Mouse (Mus musculus): ENCODE measurements around the gene Srcin1.

The Srcin1 gene

DNA sequence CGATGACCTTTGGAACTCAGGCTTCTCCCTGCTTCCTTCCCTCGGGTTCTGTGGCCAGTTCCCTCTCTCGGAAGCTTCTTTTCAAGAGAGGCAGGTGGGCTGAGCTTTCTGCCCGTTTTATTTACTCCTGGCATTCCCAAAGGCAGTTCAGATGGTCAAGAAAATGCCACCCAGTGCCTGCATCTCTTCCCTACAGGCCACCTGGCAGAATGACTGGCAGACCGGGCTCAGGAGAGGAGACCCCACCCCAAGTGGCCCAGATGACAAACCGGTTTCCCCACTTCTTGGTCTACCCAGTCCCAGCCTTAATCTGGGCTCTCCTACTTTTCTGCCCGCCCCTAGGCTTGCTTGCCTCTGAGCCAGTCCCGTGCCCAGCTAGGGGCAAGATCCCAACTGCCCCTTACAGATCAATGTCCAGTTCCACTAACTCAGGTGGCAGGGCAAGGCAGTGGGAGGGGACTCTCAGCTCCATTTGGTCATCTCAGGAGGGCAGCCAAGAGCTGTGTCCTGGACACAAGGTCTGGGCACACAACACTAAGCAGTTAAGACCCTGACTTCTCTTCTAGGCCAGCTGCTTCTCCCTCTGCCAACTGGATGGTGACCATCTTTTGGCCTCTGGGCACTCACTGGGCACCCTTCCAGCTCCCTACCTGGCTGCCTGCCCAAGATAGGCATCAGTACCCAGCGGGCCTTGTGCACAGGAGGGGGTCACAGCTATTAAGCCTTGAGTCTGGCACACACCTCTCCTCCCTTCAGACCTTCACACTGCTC lies at the start of gene Srcin1:
TSS of gene Srcin1 (minus strand) at position 51 of the 771 bp plus-strand sequence.
- DNase-seq = no peak

DNA sequence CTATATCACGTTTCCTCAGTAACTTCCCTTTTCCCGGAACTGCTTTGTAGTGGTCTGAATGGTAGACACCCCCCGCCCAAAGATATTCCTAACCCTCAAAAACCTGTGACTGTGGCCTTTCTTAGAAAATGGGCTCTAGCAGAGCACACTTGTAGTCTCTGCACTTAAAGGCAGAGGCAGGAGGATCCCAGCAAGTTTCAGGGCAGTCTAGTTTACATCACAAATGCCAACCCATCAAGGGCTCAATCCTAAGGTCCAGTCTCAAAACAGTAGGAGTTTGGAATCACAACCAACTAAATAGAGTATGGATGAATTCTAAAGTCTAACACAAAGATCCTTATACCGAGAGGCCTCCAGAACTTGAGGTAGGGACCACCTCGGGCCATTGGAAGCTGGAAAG lies 49.6 kb upstream of the Srcin1 start:
- no peak for DNase-seq

DNA sequence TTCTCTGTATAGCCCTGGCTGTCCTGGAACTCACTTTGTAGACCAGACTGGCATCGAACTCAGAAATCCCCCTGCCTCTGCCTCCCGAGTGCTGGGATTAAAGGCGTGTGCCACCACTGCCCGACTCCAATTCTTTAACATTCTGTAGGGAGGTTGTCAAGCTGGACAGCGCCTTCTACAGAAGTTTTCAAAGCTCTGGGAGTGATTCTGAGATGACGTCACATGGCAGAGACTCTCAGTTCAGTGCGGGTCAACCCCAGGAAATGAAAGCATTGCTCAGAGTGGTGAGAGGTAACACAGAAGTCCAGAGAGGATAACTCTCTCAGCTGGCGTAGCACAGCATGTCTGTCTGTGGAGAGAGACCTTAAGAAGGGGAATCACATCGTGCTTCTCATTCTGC lies 47.2 kb upstream of the Srcin1 start:
- no peak for DNase-seq

DNA sequence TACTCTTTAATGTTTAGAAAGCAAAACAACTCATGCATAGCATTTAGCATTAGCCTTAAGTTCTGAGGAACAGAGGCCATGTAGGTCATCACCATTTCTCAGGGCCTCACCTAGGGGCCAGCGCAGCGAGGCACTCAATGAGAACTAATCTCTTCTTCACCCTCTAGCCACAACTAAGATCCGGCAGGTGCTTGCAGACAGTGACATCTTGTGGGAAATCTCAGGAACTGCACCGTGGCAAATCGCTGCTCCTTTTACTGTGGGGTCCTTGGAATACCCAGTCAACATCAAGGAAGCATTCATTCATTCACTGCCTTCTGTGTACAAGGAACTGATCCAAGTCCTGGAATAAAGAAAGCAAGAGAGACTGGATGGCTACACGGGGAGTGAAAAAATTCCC lies 46.5 kb upstream of the Srcin1 start:
- DNase-seq = peak; percentile 50

DNA sequence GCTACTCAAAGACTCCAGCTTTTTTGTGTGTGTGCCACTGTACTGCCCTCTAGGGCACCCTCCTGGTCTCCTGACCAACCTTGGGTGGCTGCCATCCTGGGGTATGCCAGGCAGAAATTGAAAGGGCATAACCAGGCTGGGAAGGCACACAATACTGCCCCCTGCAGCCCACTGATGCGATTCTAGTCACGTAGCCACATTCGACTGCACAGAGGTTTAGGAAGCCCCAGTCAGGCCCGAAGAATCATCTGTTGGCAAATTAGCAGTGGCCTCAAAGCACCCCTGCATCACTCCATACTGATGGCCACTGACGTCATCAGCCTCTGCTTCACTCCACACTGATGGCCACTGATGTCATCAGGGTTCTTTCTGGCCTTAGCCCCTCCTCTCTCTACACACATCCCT lies 43.4 kb upstream of the Srcin1 start:
- no peak for DNase-seq

DNA sequence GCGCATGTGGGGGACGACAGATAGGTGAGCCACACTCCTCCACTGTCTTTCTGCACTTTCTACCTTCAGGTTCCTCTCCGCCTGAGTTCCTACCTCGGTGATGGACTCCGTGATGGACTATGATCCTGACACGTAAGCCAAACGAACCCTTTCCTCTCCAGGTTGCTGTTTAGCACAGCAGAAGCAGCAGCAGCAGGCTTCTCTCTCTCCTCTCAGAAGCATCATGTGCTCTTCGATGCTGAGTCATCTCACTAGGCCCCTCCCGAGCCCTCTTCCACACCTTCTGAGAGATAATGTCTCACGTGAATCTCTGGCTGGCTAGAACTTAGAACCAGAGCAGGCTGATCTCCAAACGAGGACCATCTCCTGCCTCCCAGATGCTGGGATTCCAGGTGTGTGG lies 42.4 kb upstream of the Srcin1 start:
- DNase-seq = peak; percentile 14

DNA sequence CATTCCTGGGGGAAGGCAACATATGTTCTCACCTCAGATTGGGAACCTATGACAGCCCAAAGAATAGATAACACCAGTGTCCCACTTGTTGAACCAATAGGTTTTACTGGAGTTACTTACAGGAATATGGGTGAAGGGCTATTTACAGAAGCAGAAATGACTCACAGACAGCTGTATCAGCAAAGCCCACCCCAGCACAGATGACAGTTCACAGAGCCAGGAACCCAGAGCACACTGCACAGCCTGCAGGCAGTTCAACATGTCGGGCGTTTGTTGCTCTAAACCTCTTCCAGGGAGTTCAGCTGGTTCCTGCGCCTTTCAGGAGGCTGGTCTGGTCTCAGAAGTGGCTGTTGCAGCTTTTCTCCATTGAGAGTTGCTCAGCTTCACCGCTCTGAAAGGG lies 39.3 kb upstream of the Srcin1 start:
- no peak for DNase-seq

DNA sequence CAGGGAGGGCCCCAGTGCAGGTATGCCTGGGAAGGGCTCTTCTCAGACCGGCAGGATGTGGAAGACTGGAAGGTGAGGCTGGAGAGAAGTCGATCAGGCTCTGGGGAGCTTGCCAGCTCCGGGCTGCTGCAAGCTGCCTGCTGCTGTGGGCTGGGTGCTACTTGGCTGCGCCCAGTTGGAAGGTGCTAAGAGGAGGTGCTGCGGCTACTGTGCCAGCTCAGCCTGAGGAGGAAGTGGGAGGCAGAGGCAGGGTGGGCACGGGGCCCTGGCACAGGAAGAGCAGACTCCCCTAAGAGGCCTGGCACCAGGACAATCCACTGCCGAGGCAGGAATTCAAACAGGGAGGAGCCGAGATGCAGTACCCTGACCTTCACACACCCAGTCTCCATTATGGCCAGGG lies 35.1 kb upstream of the Srcin1 start:
- no peak for DNase-seq

DNA sequence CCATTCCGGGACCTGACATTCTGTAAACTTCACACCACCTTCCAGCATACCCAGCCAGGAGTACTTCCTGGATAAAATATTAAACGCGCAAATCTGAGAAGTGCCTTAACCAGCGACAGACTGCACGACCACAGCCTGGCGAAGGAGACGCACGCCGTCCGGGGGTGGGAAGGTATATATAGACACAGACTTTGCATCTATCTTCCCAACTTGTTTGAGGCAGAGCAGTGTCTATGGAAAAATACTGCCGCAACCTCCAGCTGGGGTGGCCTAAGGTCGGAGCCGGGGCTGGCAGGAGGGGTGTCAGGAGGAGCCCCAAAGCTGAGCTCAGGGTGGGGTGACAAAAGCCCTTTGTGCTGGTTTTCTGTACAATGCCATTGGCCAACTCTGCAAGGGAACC lies 33.8 kb upstream of the Srcin1 start:
- DNase-seq = no peak

DNA sequence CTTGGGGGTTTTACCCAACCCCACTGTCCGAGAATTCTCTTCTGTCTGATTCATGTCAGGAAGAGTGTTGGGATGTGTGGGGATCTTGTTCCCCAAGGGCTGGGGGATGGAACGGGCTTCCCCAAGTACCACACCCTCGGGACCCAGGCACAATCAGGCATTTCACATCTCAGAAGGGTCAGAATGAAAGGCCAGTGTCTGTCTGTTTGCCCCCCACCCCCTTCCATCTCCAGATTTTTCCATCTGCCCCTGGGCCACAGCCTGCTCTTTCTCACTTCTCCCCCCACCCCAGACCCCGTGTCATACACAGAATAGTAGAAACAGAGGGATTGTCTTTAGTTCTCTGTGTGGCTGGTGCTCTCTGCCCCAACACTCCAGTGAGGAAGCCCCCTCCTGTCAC lies 32.9 kb upstream of the Srcin1 start:
- no peak for DNase-seq

DNA sequence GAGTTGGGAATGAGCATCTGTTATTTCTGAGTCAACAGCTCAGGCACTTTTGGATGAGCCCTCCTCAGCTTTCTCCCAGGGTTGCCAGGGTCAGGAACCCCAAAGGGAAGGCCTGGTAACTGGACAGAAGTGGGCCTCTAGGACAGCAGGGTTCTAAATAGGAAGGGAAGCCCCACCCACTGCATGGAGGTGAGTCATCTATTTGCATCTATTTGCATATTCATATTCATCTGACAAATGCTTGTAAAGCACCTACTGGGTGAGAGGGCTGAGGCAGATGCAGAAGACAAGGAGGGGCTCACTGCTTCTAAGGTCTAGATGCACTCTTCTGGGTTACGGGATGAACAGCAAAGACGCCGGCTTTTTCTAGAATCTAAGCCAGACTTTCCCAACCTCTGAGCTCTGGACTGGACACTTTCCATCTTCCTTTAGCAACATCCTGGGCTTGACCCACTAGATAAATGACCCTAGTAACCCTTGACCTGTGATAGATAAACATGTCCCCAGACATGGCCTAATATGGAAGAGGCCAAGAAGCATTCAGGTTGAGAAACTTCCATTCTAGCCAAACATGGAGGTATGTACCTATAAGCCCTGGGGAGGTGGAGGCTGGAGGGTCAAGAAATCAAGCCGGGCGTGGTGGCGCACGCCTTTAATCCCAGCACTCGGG lies 31.2 kb upstream of the Srcin1 start:
- no peak for DNase-seq

DNA sequence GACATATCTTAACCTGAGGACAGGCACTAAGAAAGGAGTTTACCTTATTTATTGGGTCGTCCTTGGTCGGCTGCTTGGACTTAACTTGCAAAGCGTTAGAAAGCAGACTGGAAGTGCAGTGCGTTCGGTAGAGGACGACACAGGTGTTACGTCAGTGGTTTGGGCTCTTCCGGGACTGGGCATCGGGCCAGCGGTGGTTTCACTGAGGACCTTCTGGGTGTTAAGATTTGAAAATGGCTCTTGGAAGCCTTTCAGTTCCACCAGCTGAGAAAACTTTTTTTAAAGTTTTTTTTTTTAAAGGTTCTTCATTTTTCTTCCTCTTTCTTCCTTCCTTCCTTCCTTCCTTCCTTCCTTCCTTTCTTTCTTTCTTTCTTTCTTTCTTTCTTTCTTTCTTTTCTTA lies 27.9 kb upstream of the Srcin1 start:
- DNase-seq = no peak

DNA sequence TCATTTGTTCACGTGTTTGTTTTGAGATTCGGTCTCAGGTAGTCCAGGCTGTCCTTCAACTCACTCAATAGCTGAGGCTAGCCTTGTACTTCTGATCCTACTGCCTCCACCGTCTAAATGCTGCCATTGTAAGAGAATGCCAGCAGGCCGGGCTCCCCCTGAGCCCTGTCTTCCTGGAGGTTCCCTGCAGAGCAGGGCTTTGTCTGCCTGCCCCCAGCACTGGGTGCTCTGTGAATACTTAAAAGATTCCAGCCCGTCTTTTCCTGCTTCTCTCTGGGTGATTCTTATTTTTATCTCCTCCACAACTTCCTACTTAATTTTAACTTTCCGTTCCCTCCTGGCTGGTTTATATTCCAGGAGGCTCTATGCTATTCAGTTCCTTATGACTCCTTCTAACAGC lies 26.2 kb upstream of the Srcin1 start:
- no peak for DNase-seq

DNA sequence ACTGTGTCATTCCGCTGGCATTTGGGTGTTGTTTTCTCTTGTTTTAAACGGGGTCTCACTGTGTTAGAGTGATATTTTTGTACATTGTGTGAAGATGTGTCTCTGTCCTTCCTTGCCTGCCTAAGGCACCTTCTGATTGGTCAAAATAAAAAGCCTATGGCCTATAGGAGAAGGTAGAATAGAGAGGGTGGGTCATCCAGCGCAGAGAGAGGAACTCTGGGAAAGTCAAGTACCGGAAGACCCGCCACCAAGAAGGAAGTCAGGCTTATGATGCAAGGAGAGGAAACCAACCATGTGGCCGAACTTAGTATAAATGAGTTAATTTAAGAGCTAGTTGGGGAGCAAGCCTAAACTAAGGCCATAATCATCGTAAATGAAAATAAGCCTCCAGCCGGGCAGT lies 23.1 kb upstream of the Srcin1 start:
- no peak for DNase-seq

DNA sequence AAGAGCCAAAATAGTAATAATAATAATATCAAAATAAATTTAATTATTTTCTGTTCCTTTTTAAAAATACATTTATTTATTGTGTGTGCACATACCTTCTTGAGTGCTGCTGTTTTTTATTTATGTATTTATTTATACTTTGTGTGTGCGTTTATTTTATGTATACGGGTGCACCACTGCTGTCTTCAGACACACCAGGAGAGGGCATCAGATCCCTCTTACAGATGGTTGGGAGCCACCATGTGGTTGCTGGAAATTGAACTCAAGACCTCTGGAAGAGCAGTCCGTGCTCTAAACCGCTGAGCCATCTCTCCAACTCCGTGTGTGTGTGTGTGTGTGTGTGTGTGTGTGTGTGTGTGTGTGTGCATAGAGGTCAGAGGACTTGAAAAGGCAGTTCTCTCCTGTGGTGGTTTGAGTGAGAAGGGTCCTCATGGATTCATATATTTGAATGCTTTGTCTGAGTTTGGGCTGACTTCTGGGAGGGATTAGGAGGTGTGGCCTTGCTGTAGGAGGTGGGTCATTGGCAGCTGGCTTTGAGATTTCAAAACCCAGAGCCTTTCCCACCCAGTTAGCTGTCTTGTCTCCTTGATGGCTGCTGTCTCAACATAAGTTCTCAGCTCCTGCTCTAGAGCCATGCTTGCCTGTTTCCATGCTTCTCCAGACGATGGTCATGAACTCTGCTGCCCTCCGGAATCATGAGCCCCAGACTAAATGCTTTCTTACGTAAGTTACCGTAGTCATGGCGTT lies 22.1 kb upstream of the Srcin1 start:
- no peak for DNase-seq

DNA sequence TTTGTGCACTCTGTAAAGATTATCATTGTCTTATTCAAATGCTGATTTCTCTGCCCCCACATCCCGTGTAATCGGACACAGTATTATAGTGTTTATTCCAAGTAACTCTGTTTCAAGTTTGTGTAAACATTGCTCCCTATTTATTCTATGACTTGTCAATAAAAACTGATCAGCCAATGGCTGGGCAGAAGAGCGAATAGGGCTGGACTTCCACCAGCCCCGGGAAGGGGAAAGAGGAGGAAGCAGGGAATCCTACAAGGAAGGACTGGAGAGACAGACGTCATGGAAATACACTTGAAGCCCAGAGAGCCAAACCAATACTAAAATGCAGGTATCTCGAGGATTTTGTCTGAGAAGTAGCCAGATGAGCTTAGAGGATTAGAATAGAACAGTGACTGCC lies 18.1 kb upstream of the Srcin1 start:
- DNase-seq = no peak

DNA sequence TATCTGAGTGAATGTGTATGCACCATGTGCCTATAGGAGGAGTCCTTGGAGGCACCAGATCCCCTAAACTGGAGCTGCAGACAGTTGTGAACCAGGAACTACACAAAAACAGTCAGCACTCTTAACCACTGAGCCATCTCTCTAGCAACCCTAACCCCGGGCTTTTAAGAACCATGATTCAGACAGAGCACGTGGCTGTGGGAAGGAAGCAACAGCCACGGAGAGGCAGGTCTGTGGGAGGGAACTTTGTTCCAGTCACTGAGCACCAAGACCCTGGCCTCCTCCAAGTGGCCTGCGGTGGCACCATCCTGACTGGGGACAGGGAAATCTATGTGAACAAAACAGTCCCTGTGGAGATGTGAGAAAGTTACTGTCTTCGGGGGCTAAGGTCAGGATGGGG lies 15.9 kb upstream of the Srcin1 start:
- DNase-seq = no peak

DNA sequence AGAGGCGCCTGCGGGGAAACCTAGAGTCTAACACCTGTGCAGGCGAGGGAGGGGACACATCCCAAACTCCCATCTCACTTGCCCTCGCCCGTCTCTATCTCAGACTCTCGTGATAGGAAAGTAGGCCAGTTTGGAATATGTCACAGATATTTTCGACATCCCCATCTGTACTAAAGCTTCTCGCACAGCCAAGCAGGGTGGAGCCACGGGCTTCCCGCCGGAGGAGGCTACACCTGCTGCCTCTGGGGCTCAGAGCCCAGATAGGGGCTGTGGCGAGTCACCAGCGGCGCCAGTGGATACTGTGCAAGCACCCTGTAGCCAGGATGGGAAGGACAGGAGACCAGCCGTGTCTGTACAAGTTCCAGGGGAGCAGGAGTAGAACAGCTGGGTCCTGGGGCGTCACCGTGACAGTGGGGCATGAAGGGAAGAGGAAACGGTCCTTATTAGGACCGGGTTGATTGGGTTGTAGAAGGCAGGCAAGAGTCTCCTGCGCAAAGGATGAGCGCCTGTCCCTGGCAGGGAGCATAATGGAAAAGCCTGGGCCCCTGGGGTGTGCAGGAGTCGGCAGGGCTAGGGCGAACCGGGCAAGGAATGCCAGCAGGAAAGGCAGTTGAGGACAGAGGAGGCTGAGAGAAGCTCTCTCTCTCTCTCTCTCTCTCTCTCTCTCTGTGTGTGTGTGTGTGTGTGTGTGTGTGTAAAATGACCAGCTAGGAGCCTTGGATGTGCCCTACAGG lies 14.4 kb upstream of the Srcin1 start:
- DNase-seq = no peak

DNA sequence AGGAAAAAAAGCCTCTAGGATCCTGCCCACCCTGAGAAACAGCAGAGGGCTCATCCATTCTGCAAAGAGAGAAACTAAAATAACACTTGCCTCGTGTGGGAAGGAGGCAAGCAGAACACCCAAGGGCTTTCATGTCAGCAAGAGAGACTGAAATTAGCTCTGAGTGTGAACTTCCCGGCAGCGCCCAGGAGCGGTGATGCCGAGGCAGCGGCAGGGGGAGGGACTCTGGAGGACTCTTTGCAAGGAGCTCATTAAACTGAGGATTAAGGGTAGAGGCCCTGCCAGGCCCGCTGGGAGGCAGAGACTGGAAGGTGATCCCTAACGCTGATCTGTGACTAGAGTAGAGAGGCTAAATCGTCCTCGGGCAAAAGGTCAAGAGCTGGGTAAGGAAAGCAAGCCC lies 13.2 kb upstream of the Srcin1 start:
- DNase-seq = no peak

DNA sequence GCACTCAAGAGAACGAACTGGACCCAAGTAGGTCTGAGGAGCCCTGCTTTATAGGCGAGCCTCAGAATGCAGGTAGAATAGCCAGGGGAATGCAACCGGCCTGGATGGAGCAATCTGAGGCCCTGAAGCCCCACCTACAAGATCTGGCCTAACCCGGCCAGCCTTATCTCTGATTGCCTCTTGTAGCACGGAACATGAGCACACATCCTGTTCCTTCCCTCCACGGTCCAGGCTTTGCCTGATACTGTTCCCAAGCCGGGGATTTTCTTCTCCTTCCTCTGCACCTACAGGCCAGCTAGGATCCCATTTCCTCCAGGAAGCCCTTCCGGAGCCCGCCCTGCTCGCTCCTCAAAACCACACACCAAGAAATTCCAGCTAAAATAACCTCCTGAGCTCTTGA lies 9.9 kb upstream of the Srcin1 start:
- no peak for DNase-seq

DNA sequence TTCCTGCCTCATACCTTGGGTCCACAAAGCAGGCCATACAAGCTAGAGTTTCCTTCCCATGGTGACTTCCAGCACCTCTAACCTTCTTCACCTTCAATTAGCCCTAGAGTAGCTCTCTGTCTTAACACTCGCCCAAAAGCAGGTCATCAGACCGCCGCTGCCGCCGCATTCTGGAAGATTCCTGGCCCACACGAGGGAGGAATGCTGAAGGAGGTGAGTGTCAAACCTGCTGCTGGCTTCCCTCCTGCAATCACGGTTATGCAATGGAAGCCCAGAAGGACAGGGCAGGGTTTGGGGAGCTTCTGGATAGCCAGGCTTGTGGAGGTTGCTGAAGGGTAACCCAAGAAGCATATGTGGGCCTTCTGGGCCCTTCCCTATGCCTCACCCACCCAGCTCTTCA lies 8.5 kb upstream of the Srcin1 start:
- no peak for DNase-seq

DNA sequence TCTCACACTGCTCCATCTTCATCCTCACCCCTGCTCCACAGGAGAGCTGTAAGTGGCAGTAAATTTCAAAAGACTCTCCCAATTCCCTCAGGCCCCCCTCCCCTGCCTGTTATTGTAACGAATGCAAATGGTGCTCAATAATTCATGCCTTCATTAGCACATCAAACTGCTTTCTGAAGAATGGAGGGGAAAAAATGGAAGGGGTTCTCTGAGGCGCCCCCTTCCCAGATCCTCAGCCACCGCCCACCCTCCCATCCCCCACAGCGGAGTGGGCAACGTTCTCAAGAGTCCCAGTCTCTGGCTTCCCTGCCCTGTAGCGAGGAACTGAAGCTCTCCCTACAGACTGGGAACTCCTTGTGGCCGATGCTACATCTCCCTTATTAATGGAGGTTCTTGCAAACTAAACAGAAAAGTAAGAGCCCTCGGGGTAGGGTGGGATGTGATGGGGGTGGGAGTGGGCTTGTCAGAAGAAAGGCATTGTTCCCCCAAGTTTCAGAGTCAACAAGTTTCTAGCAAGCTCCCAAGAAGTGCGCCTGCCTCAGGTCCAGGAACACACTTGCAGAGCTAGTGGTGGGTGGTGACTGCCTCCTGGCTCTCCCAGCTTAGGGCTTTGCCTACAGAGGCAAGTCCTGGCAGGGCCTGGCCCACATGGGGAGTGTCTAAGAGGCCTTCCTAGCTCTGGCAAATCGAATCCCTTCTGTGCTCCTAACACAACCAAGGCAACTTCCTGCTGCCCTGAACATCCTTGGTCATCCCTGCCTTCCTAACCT lies 3.3 kb upstream of the Srcin1 start:
- DNase-seq = no peak

DNA sequence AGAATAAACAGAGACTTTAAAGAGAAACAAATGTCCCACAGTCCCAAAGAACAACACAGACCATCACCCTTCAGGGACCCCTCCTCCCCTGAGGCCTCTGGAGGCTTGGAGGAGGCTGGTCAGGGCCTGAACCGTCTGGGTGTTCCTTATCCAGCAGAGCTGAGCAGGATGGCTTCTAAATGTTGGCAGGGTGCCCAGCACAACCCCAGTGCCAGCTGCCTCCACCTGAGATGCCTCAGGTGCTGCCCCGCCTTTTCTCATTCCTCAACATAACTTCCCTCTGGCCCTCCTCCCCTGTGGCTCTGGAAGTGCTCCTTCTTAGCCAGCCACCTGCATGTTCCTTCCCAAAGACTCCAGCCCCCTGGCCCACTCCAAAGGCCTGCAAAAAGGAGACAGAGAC lies 2.3 kb upstream of the Srcin1 start:
- no peak for DNase-seq

Measured in liver (tissue).